Mouse (Mus musculus) small intestine, adult 2 months (tissue): Measurements from ENCODE around the gene Rundc3b. TPM values are rescaled to one million over a fixed set of nuclear protein-coding genes. Genes with fewer than 3 reads are reported as not detected.

Experiments
- H3K27ac ChIP-seq: fragments of 200-500 bp; 2 replicates; pipeline ENCODE4 v1.5.1; 2012; ENCODE audit warnings: low read depth, low read length, control low read depth, inconsistent platforms; ENCODE audit not compliant: insufficient read depth
- H3K27me3 ChIP-seq: fragments of 200-500 bp; 2 replicates; pipeline ENCODE4 v1.6.1; 2012; ENCODE audit warnings: mild to moderate bottlenecking, moderate library complexity, low read length, inconsistent platforms; ENCODE audit not compliant: control insufficient read depth, insufficient read depth
- H3K36me3 ChIP-seq: fragments of 200-500 bp; 2 replicates; pipeline ENCODE4 v1.6.1; 2012; ENCODE audit warnings: mild to moderate bottlenecking, low read length, control low read depth, inconsistent platforms; ENCODE audit not compliant: control insufficient read depth, insufficient read depth
- H3K4me1 ChIP-seq: fragments of 200-500 bp; 2 replicates; pipeline ENCODE4 v1.6.1; 2012; ENCODE audit warnings: low read length, inconsistent platforms, mixed read lengths; ENCODE audit not compliant: control insufficient read depth, insufficient read depth, insufficient read length
- H3K4me3 ChIP-seq: fragments of 200-500 bp; 2 replicates; pipeline ENCODE4 v1.5.1; 2012; ENCODE audit warnings: low read depth, mild to moderate bottlenecking, control low read depth, inconsistent platforms, low read length, moderate library complexity
- CTCF ChIP-seq: fragments of 200-500 bp; IDR thresholded peaks from 2 replicates; pipeline ENCODE4 v1.5.1; 2012; ENCODE audit warnings: low read depth, mild to moderate bottlenecking, control low read depth, inconsistent platforms, low read length, moderate library complexity, mixed read lengths; ENCODE audit not compliant: insufficient replicate concordance, insufficient read length; ENCODE audit errors: extremely low read depth
- POLR2A ChIP-seq: fragments of 200-500 bp; IDR thresholded peaks from 2 replicates; pipeline ENCODE4 v1.6.1; 2012; ENCODE audit warnings: low read depth, mild to moderate bottlenecking, control low read depth, inconsistent platforms, low read length, moderate library complexity
- WGBS: fragments of 180-500 bp; shearing (Covaris S2); methylation state at CpG from one replicate; pipeline ENCODE4 v1.1.7; 2018; 5-methylcytosine and 5-hydroxymethylcytosine counted together
- polyA plus RNA-seq: library from polyadenylated mRNA; depleted of rRNA; stranded (reverse); fragments of >200 nt; gene quantifications from 2 replicates; pipeline ENCODE4 v1.2.3, GENCODE M21; 2012

Rundc3b gene
- polyA plus RNA-seq, 1 experiment, result 3.0 TPM

DNA sequence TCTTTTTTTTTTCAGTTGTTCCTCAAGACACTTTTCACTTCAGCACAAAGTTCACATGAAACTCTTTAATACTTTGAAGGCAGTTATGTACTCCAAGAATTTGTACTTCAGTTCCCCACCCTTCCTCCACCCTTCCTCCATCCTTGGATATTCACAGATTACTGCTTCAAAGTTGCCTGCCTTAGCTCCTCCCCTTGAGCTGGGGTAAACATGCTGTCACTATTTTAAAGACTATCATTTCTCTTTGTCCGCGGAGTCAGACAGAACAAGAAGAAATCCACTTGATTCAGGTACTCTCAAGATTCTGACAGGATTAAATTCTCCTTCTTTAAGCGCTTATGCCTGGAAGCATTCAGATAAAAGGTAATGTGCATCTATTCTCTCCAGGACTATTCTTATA, 55.9 kb downstream of the Rundc3b start:
- TF ChIP-seq POLR2A (no peak), CTCF (no peak)
- no peak overlapping the region for H3K4me3 ChIP-seq
- no peaks in the 10 kb centered on the region for H3K27me3 ChIP-seq
- H3K36me3 ChIP-seq, result no peaks in the 10 kb centered on the region
- H3K27ac ChIP-seq, result no peak overlapping the region
- H3K4me1 ChIP-seq, result no peaks in the 10 kb centered on the region
- 65% methylated on average over 3 of the region's 3 CpGs for WGBS

DNA sequence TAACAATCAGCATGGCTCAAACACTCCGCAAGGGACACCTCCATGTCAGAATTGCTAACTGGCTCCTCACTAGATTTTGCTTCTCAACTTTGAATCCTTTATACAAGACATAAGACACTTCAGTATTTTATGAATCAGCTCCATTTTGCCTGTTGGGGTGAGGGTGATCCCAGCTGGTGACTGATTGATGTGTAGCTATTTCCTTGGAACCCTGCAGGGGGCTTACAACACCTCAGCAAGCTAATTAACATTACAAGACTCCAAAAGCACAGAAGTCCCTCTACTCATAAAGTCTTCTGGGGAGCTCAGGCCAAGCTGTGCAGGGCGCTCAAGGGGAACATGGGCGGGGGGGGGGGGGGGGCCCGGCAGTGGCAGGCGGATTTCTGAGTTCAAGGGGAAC, 78.2 kb downstream of the Rundc3b start:
- Histone ChIP-seq H3K27me3 (no peaks in the 10 kb centered on the region), H3K27ac (no peak overlapping the region), H3K4me3 (no peak overlapping the region), H3K36me3 (peaks cover 6% of the 10 kb centered on the region; the same call in 1 of the 2 replicates), H3K4me1 (no peaks in the 10 kb centered on the region)
- 82% methylated on average over 2 of the region's 5 CpGs for WGBS
- TF ChIP-seq POLR2A (no peak), CTCF (no peak)

DNA sequence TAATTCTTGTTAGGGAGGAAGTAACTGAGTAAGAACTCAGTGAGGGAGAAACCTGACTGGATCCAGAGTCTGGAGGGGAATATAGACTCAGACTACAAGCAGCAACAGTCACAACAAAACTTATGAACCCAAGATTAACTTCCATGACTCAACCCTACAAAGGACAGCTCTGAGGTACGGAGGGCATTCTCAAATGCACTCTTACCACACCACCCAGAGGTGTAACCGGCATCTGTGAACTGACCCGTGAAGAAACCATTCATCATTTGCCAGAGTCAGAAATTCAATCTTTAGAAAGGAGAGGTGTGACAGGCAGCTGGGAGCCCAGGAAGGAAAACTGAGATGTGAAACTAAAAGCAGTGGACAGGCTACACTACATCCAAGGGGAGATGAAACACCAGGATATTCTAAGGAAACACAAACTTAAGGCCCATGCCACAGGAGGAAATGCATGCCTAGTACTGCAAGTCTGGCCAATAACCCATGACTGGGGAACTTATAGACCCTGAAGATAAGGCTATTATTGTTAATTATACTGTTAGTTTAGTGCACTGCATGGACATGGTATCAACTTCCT, 80.0 kb downstream of the Rundc3b start:
- Histone ChIP-seq H3K27me3 (no peaks in the 10 kb centered on the region), H3K27ac (no peak overlapping the region), H3K36me3 (peaks cover 5% of the 10 kb centered on the region; the same call in 1 of the 2 replicates), H3K4me1 (no peaks in the 10 kb centered on the region), H3K4me3 (no peak overlapping the region)
- TF ChIP-seq CTCF (no peak), POLR2A (no peak)
- 75% methylated on average over 3 of the region's 3 CpGs for WGBS

DNA sequence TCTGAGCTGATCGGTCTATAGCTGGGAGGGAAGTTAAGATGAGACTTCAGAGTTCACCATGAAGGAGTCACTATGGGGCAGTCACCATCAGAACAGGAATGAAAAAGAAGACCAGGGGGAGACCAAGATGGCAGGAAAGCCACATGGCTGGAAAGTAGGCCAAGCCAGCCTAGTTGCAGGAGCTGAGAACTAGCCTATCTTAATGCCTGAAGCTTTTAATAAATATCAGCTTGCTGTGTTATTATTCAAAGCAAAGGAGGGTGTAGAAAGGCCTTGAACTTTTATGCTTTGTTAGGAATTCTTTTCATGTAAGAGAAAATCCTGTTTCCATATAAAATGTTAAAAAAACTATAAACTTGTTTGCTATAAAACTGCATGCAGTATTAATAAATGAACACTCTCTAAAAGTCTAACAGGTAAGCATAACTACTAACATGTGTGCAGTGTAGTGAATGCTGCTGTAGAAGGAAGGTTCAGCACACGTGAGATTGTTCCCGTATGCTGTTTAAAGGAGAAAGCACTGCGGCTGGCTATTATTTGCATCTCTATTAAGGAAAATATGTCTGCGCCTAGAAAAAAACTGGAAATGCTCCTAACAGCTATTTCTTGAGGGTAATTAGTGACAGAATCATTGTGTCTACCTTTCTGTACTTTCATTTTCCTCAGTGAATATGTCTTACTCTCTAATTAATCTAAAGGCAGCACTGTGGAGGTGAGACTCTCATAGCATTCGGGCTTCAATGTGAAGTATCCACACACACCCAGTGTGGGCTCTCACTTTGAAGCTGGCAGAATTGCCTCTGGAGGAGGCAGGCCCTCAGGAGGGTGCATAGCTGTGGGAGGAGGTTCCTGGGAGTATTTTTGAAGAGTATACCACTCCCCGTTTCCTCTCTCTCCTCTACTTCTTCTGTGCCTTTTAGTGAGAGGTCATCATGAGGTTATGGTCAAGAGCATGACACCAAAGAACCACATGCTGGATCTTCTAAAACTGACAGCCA, 81.3 kb downstream of the Rundc3b start:
- H3K27ac ChIP-seq, result no peak overlapping the region
- WGBS, result 88% methylated on average over 7 of the region's 7 CpGs
- H3K4me3 ChIP-seq, result no peak overlapping the region
- no peaks in the 10 kb centered on the region for H3K27me3 ChIP-seq
- TF ChIP-seq POLR2A, result no peak
- no peak for TF ChIP-seq CTCF
- H3K4me1 ChIP-seq, result no peaks in the 10 kb centered on the region
- H3K36me3 ChIP-seq, result peaks cover 5% of the 10 kb centered on the region; the same call in 1 of the 2 replicates

DNA sequence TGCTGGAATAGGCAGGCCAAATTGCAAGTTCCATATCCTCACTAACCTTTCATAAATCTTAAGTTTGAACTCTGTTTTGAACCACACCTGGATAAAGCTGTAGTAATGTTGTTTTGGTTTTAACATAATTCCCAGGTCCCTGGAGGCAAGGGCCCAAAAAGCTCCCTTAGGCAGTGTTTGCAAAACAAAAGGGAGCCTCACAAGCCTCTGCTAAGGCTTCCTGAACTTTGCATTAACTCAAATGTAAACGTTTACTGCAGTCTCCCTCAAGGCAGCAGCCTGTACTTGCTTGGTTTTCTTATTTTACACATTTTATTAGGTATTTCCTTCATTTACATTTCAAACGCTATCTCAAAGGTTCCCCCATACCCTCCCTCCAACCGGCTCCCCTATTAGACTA, 103.7 kb downstream of the Rundc3b start:
- Histone ChIP-seq H3K4me3 (no peak overlapping the region), H3K27ac (no peak overlapping the region), H3K4me1 (no peaks in the 10 kb centered on the region), H3K36me3 (no peaks in the 10 kb centered on the region), H3K27me3 (no peaks in the 10 kb centered on the region)
- TF ChIP-seq CTCF (no peak), POLR2A (no peak)
- WGBS, result 51% methylated on average over 3 of the region's 3 CpGs

DNA sequence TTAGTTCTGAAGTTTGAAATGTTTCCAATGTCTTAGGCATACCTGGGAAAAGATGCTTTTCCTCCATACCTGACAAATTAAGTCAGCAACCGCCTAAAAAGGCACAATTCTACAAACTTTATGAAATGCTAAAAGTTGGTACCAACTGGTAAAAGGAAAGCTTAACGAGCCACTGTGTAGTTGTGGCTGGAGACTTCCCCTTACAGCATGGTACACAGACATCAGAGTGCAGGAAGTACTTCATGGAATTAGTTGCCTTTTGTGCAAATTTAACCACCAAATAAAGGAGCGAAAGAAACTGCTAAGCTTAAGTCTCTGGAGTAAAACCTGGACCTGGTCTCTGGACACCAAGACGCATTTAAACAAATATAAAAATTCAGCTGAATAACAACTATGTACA, 131.0 kb downstream of the Rundc3b start:
- H3K36me3 ChIP-seq, result peaks cover 6% of the 10 kb centered on the region; the same call in 1 of the 2 replicates
- H3K27me3 ChIP-seq, result no peaks in the 10 kb centered on the region
- 82% methylated on average over 4 of the region's 4 CpGs for WGBS
- no peak overlapping the region for H3K4me3 ChIP-seq
- TF ChIP-seq CTCF (no peak), POLR2A (no peak)
- no peaks in the 10 kb centered on the region for H3K4me1 ChIP-seq
- H3K27ac ChIP-seq, result no peak overlapping the region

DNA sequence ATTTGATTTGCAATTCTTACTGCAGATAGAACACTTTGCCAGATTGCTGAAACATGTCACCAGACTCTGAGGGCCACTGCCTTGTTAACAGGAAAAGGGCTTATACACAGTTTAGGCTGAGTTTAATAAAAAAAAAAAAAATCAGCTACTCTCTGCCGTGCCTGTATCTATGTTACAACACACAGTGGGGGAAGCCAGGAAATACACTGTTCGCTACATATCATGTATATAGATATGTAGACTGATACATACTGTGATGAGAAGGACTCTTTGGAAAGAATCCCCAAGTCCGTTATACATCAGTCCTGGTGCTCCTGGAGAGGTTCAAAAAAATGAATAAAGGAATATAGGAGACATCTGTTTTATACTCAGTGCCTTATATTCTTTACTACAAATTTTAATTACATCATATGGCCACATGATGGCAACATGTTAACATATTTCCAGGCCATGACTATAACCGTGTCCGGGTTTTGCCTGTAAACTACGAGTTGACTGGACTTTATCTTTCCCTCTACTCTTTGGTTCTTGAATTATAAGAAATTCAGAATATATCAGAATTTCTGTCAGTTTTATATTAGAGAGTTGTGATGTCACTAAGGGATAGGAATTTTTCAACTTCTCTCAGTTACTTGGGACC, 133.2 kb downstream of the Rundc3b start:
- H3K27me3 ChIP-seq, result no peaks in the 10 kb centered on the region
- WGBS, result 37% methylated on average over 6 of the region's 6 CpGs
- no peak overlapping the region for H3K27ac ChIP-seq
- TF ChIP-seq POLR2A (no peak), CTCF (no peak)
- peaks cover 6% of the 10 kb centered on the region; the same call in 1 of the 2 replicates for H3K36me3 ChIP-seq
- no peak overlapping the region for H3K4me3 ChIP-seq
- no peaks in the 10 kb centered on the region for H3K4me1 ChIP-seq
